Mouse (Mus musculus) embryonic fibroblast, embryonic 13.5 days (primary cell): ENCODE data around the gene Rcor1.

Experiments used
- CTCF ChIP-seq: IDR thresholded peaks from 2 replicates; pipeline ENCODE4 v1.5.1; 2011; ENCODE audit warnings: mild to moderate bottlenecking, control low read depth, low read length, moderate library complexity, borderline replicate concordance; ENCODE audit not compliant: insufficient read depth
- POLR2A ChIP-seq: IDR thresholded peaks from 2 replicates; pipeline ENCODE4 v1.6.1; 2011; ENCODE audit warnings: low read depth, mild to moderate bottlenecking, control low read depth, low read length, moderate library complexity

DNA sequence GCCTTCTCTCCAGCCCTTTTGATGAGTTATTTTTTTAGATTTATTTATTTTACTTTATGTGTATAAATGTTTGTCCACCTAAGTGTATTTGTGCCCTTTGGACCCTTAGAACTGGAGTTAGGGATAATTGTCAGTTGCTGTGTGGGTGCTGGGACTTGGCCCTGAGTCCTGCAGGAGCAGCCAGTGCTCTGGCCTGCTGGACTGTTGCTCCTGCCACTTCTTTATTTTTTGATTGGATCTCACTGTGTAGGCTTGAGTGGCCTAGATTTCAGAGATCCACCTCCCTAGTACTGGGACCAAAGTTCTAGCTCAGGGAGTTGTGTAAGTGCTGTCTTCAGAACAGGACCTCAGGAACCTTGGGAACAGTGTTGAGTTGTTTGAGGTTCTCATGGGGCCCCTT is 51.6 kb downstream of the Rcor1 start:
- TF ChIP-seq POLR2A = no peak
- TF ChIP-seq CTCF = no peak
